Mouse (Mus musculus) G1E-ER4 (cell line): Measurements from ENCODE around the gene Cbl. TPM values are rescaled to one million over a fixed set of nuclear protein-coding genes. Genes with fewer than 3 reads are reported as not detected.

ENCODE experiments used
- GATA1 ChIP-seq: IDR thresholded peaks from one replicate; pipeline ENCODE4 v1.8.0; 2012; ENCODE audit warnings: low read length, inconsistent platforms
- polyA plus RNA-seq: library from polyadenylated mRNA; stranded (reverse); fragments of >175 nt; gene quantifications from 2 replicates; pipeline ENCODE4 v1.2.3, GENCODE M21; 2012

The Cbl gene
- polyA plus RNA-seq, result 15.4 and 18.5 TPM in 2 replicates

DNA sequence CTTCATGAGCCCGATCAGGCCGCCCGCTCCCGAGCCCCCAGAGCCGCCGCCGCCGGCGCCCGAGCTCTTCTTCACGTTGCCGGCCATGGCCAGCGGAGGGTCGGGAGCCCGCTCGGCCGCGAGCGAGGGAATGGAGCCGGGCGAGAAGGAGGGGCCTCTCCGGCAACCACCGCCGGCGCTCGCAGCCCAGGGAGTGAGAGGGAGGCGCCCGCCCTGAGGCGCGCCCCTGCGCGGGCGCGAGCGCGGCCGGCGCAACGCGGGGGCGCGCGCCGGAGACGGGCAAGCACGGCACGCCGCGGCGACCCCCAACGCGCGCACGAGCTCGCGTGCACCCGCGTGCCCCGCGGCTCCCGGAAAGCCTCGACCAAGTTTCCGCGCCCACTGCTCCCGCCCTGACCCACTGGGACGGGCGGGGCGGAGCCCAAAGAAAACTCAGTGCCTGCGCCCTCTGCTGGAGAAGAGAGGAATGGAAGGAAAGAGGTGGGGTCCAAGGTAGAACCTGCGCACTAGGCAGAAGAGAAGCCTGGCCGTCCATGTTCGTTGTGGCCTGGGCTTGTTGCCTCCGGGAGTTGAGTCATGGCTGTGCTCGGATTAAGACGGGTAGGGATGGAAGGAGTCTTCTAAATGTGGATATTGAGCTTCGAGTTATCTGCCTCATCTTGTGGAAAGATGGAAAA lies at the start of gene Cbl:
Gene Cbl, minus strand, starts transcription at position 248 of the 677 bp plus-strand sequence.
- no peak for TF ChIP-seq GATA1

DNA sequence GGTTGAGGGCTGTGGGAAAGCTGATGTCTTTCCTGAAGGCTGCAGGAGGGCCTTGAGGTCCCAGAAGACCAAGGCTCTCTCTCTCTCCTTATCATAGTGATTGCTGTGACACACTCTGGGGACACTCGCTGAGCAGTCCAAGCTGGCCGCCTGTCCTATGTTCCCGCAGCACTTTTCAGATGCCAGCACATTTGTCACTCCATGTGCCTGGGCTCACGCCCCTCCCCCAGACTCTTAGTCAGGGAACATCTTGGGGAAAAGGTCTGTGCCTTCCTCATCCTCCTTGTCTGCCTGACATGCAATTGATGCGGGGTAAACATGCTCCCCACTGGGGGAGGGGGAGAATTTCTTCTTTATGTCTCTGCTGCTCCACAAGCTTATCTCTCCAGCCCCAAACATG lies 49.3 kb upstream of the Cbl start:
- no peak for TF ChIP-seq GATA1

DNA sequence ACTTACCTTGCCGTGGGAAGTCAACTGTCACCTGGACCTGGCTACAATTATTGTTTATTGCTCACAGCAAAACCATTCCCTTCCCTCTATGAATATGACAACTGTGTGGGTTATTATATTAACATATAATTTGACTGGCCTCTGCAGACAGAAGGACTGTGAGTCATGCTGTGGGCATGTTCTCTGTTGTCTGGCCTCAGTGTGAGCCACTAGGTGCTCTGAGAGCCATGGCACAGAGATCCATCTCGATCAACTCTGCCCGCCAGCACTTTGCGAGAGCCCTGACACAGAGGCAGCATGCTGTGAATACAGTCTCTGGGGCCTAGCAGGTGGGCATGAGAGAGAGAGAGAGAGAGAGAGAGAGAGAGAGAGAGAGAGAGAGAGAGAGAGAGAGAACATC lies 36.1 kb upstream of the Cbl start:
- no peak for TF ChIP-seq GATA1

DNA sequence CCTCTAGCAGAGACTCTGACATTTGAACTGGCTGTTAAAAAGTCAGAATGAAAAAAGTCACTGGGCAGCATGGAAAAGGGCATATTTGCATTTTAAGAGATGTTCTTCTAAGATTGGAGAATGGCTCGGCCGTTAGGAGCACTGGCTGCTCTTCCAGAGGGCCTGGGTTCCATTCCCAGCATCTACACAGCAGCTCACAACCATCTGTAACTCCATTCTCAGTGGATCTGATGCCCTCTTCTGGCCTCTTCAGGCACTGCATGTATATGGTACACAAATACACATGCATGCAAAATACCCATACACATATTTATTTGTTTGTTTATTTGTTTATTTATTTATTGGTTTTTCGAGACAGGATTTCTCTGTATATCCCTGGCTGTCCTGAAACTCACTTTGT lies 35.2 kb upstream of the Cbl start:
- no peak for TF ChIP-seq GATA1

DNA sequence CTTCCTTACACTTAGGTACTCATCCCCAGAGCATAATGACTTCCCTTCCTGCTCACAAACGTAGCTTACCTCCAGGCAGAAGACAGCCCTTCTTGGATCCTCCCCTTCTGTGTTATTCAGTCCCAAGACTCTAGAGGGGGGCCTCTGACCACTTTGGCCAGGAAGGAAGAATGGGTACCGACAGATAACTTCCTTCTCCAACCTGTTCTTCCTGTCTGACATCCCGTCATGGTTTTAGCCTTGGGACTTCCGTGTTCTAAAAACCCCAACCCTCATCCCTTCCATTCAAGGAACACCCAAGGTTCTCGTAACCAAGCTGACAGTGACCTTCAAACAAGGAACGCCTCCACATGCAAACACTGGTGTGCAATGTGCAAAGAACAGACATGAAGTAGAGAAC lies 34.6 kb upstream of the Cbl start, which contains the start of gene Nlrx1:
Gene Nlrx1, minus strand, starts transcription at position 168 of the 400 bp plus-strand sequence.
- TF ChIP-seq GATA1, result no peak

DNA sequence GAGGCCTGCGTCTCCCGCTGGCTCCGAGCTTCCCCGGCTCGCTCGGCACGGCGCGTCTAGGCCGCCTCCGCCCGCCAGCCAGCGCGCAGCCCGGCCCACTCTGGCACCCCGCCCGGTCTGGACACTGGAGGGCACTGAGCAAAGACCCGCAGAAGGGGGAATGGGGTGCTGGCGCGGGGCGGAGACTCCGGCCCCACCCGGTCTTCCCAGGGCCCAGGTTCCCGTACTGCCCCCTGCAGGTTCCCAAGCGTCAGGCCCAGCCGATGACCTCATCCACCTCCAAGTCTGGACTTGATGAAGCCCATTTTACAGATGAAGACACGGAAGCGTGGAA lies 34.1 kb upstream of the Cbl start:
- TF ChIP-seq GATA1, result no peak

DNA sequence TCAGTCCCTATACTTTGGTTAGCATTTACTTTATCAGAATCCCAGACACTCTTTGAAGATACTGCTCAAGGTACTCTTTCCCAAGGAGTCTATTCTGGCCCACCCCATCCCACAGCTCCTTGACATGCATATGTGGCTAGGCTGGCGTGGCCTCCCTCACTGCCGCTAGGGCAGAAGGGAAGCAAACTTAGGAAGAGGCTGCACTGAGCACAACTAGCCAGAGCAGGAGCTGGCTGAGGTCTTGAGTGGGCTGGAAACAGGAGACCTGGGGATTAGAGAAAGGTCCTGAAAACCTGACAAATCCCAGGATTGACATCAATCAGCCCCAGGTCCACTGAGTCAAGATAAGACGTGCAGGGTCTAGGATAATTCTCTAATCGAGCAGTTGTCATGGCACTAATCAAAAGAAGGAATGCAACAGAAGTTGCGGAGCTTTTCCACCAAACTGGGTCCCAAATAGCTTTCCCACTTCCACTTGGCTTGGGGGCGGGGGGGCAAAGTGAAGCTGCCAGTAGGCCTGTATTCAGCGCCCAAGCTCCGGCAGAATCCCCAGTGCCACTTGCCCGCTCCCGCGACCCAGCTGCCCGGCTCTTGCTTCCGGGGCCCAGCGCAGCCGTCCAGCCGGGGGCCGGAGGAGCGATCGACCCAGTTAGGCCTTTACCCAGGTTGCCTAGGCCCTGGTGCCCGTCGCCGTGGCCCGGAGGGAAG lies 33.6 kb upstream of the Cbl start:
- TF ChIP-seq GATA1, result no peak

DNA sequence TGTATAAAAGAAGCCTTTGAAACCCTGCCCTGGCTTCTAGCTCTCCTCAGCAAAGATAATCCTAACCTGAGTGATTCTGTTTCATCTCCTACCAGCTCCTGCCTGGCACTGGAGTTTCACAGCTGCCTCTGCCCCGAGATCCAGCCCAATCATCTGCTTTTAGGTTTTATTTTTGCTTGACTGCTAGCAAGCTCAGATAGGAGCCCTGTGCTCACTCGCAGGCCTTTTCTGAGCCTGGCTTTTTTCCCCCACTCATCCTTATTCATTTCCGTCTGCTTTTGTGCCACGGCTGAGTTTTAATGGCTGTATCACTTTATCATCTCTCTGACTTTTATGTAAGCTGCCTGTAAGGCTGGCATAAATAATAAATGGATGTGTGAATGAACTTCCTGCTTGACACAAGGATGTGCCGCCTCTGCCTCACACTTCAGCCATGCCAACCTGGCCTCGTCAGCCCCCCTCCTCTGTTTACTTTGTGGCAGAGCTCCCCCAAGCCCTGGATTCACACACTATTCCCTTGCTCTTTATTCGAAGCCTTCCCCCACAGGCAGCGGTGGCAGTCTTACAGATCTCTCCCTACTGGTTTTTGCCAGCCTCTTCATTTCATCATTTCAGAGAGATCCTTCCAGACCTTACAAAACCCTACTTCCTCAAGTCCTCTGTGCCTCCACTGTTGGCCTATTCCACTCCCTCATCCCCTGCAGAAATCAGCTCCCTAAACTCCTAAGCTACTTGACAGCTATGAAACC lies 32.8 kb upstream of the Cbl start:
- no peak for TF ChIP-seq GATA1

DNA sequence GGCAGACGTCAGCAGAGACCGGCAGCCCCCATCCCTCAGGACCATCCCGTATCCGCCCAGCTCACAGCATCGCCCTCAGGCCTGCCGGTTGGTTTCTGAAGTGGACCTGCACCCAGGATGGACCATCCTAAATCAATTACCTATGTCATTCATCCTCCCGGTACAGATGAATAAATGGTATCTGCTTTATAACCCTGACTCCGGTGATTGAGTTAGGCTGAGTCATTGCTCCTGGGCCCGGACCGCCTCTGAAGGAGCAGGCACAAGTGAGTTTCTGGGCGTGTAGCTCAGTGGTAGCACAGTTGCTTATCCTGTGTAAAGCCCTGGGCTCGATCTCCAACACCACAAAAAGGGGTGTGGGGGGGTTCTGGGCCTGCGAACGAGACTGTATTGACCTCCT lies 27.5 kb upstream of the Cbl start:
- no peak for TF ChIP-seq GATA1

DNA sequence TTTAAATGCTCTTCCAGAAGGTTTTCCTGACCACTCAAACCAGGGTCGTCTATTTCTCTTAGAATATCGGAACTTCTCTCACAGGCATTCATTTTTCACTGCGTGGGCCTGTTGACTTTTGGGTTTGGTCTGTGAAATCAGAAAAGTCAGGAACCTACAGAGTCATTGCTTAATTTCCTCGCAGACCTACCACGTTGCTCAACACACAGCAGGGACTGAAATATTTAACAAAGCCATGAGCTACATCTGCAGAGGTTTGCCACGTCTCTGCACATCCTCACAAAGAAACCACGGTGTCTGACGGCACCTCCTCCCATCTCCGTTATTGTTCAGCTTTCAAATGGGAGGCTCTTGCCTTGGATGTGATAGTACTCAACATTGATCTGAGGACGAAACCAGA lies 25.2 kb upstream of the Cbl start:
- no peak for TF ChIP-seq GATA1

DNA sequence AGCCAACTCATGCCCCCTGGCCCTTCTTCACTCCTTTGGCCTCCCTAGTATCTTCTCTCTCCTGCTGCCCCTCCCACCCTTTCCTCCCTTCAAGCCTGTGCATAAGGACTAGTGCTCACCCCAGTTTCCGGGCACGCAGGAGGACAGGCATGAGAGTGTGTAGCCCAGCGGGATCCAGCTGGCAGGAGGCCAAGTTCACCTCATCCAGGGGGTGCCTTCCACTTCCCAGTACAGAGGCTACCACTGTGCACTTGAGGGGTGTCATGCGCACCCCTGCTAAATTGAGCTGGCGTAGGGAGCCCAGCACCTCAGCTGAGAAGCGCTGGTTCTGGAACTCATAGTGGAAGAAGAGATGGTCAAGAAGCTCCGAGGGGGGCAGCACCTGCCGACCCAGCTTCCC lies 22.4 kb upstream of the Cbl start:
- TF ChIP-seq GATA1, result no peak

DNA sequence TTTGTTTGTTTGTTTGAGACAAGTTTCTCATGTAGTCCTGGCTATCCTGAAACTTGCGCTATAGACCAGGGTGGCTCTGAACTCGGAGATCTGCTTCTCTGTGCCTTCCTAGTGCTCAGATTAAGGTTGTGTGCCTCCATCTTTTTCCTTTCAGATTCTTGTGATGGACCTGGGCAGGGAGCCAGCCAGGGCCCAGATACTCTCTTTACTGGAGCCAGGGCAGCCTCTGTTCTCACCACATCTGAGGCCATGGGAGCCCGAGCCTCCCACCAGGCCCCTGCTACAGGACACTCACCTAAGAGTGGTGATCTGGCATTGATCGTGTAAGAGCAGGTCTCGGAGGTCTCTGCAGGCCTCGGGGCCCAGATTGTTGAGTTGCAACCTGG lies 21.3 kb upstream of the Cbl start:
- TF ChIP-seq GATA1, result no peak

DNA sequence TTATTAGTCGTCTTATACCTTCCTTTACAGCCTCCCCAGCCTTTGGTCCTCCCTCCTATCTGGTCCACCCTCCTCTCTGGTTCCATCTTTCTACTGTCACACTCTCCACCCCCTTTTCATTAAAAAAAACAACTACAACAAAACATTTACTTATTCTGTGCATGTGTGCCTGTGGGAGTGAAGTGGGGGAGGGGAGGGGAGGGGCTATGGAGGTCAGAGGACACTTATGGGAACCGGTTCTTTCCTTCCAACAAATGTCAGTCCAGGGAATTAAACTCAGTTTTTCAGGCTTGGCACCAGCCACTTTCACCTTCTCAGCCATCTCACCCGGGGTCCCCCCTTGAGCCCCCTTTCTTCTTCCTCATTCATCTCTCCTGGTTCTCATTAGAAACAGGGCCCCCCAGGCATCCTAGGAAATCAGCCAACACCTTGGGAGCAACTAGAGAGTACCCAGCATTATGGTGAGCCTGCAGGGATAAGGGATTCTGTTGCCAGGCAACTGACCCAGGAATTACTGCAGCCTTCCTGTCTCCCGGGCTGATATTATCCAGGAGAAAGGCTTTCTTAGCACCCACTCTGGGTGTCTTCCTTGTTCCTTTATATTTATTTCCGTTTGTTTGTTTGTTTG lies 20.8 kb upstream of the Cbl start:
- TF ChIP-seq GATA1, result no peak

DNA sequence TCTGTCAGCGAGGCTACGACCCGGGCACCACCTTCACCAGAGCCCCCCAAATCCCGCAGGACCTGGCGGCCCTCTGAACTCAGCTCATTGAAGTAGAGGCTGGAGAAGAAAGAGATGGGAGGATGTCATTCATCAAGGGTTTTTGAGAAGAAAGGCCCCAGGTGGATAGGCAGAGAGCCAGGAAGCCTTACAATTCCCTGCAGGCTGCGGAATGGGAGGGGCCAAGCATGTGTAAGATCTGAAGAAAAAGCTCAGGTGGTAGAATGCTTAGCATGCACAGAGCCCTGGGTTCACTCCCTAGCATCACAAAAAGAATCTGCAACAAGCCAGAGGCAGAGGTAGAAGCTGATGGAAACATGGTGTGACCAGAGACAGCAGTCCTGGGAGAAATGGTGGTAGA lies 19.6 kb upstream of the Cbl start:
- TF ChIP-seq GATA1, result no peak

DNA sequence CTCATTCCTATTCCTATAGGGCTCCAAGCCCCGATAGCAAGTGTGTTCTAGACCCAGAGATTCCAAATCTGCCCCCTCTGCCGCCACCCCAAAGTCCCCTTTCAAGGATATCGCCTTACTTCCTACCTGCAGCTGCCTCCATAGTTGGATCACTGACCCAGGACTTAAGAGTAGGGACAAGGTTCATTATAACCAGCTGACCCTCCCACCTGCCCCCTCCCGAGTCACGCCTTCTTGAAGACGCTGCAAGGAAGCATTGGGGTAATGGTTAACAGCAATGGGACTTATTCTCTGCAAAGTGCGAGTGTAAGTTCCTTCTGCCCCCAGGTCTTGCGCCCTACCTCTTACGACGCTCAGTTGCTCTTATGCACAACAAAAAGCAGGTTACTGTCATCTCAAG lies 17.5 kb upstream of the Cbl start, which contains the start of gene Pdzd3:
Gene Pdzd3, minus strand, starts transcription at position 158 of the 400 bp plus-strand sequence.
- no peak for TF ChIP-seq GATA1

DNA sequence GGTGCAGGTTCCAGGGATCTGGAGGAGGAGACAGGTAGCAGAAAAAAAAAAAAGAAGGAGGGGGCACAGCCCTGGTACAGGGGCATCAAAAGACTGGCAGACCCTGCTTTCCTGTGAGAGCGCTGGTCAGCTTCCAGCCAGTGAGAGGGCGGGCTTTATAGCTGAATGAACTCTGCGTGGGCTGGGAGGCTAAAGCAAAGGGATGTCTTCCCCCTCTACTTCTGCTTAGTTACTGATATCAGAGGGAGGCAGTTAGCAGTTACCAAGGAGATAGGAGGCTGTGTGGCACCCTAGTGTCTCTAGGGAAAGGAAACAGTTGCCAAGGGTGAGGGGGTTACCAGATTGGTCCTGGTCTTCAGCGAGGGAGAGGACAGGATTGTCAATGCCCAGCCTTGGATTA lies 16.6 kb upstream of the Cbl start:
- no peak for TF ChIP-seq GATA1
